Mouse (Mus musculus) cerebellum, adult 9-10 months (tissue): ENCODE data around the gene Gpr146.
A peak's percentile ranks its signal among the peaks of the same experiment; 100 is the strongest.
"Not testable (repeated sequence)": the region's sequence is repeated elsewhere in the genome, so short reads cannot be mapped to it uniquely, and the experiment has no call there.

Experiments used
- DNase-seq: peaks from one replicate; pipeline ENCODE4 v3.0.0; 2022

Gene Gpr146

GRCm38 (mm10) chr5:139383234-139383633 lies 5.7 kb downstream of the Gpr146 start:
- no peak for DNase-seq

- no peak for DNase-seq
These were observed 7.0 kb downstream of the Gpr146 start for GRCm38 (mm10) chr5:139384531-139384930.

GRCm38 (mm10) chr5:139386047-139386446 lies 8.6 kb downstream of the Gpr146 start:
- no peak for DNase-seq

- no peak for DNase-seq
These were observed 10.1 kb downstream of the Gpr146 start for GRCm38 (mm10) chr5:139387329-139388194.

GRCm38 (mm10) chr5:139388195-139388570 lies 10.7 kb downstream of the Gpr146 start:
- DNase-seq: no peak

- no peak for DNase-seq
These were observed 11.5 kb downstream of the Gpr146 start for GRCm38 (mm10) chr5:139388694-139389675.

- DNase-seq: no peak
These were observed 12.2 kb downstream of the Gpr146 start for GRCm38 (mm10) chr5:139389676-139390061.

- not testable (repeated sequence) for DNase-seq
These were observed 13.0 kb downstream of the Gpr146 start for GRCm38 (mm10) chr5:139390324-139391119.

GRCm38 (mm10) chr5:139391309-139391990 lies 14.0 kb downstream of the Gpr146 start:
- peak; percentile 52 for DNase-seq

- DNase-seq: no peak
These were observed 15.0 kb downstream of the Gpr146 start for GRCm38 (mm10) chr5:139392219-139393196.

- no peak for DNase-seq
These were observed 15.7 kb downstream of the Gpr146 start for GRCm38 (mm10) chr5:139393197-139393588.

GRCm38 (mm10) chr5:139394399-139394798 lies 16.9 kb downstream of the Gpr146 start:
- DNase-seq: no peak

- no peak for DNase-seq
These were observed 18.0 kb downstream of the Gpr146 start for GRCm38 (mm10) chr5:139395528-139395927.

GRCm38 (mm10) chr5:139397359-139397916 lies 19.9 kb downstream of the Gpr146 start:
- no peak for DNase-seq

- peak; percentile 97 for DNase-seq
These were observed 20.7 kb downstream of the Gpr146 start for GRCm38 (mm10) chr5:139397959-139398753.

- DNase-seq: no peak
These were observed 21.3 kb downstream of the Gpr146 start for GRCm38 (mm10) chr5:139398786-139399185.

GRCm38 (mm10) chr5:139399991-139400390 lies 22.5 kb downstream of the Gpr146 start:
- peak; percentile 63 for DNase-seq

GRCm38 (mm10) chr5:139402106-139402505 lies 24.6 kb downstream of the Gpr146 start:
- no peak for DNase-seq

GRCm38 (mm10) chr5:139403692-139404260 lies 26.3 kb downstream of the Gpr146 start:
- DNase-seq: no peak
